Mouse (Mus musculus) heart, adult 2 months (tissue): ENCODE measurements around the gene Mkrn2os.

Experiments
- CTCF ChIP-seq: fragments of 200-600 bp; IDR thresholded peaks from 2 replicates; pipeline ENCODE4 v1.8.1; 2022; ENCODE audit warnings: antibody characterized with exemption, mild to moderate bottlenecking, moderate library complexity
- POLR2A ChIP-seq: fragments of 200-500 bp; IDR thresholded peaks from 2 replicates; pipeline ENCODE4 v1.6.1; 2011; ENCODE audit warnings: mild to moderate bottlenecking, low read depth, low read length, control low read depth; ENCODE audit not compliant: insufficient read depth

- TF ChIP-seq CTCF (peak; percentile 67), POLR2A (no peak)
These were observed 16.7 kb upstream of the Mkrn2os start for GRCm38 (mm10) chr6:115609121-115609520.
